Mouse (Mus musculus) hindbrain, embryonic 12.5 days (tissue): Measurements from ENCODE around the gene Cby1. TPM values are rescaled to one million over a fixed set of nuclear protein-coding genes. Genes with fewer than 3 reads are reported as not detected.

Source experiments
- ATAC-seq: fragments of 200-750 bp; cut with Nextera tagmentation; 2 replicates; pipeline ENCODE4 v1.8.0; 2017; ENCODE audit warnings: moderate TSS enrichment; ENCODE audit not compliant: low FRiP score
- H3K27ac ChIP-seq: fragments of 300-500 bp; sonication (generic); 2 replicates; pipeline ENCODE4 v1.5.1; 2016; ENCODE audit warnings: mild to moderate bottlenecking
- H3K27me3 ChIP-seq: fragments of 300-500 bp; sonication (generic); 2 replicates; pipeline ENCODE4 v1.6.1; 2016; ENCODE audit warnings: mild to moderate bottlenecking
- H3K36me3 ChIP-seq: fragments of 300-500 bp; sonication (generic); 2 replicates; pipeline ENCODE4 v1.6.1; 2016; ENCODE audit warnings: mild to moderate bottlenecking
- H3K4me1 ChIP-seq: fragments of 300-500 bp; sonication (generic); 2 replicates; pipeline ENCODE4 v1.6.1; 2016
- H3K4me2 ChIP-seq: fragments of 300-500 bp; sonication (generic); replicated peaks from 2 replicates; pipeline ENCODE4 v1.6.1; 2016; ENCODE audit warnings: mild to moderate bottlenecking
- H3K4me3 ChIP-seq: fragments of 300-500 bp; sonication (generic); 2 replicates; pipeline ENCODE4 v1.5.1; 2016; ENCODE audit warnings: mild to moderate bottlenecking
- H3K9ac ChIP-seq: fragments of 300-500 bp; sonication (generic); 2 replicates; pipeline ENCODE4 v1.6.1; 2016; ENCODE audit warnings: mild to moderate bottlenecking, moderate library complexity
- H3K9me3 ChIP-seq: fragments of 300-500 bp; sonication (generic); replicated peaks from 2 replicates; pipeline ENCODE4 v1.6.1; 2016; ENCODE audit warnings: mild to moderate bottlenecking
- WGBS: fragments of 180-500 bp; shearing (Covaris S2); methylation state at CpG from one replicate; pipeline ENCODE4 v1.1.7; 2016; 5-methylcytosine and 5-hydroxymethylcytosine counted together
- polyA plus RNA-seq: library from polyadenylated mRNA; unstranded; fragments of >200 nt; fragmentation: Nextera tagmentation; extraction: Ambion mirVana; gene quantifications from 2 replicates; pipeline ENCODE4 v1.2.1, GENCODE M21; 2016

Cby1 gene
- polyA plus RNA-seq, 1 experiment from 2014 or later, result 69.0 TPM

DNA sequence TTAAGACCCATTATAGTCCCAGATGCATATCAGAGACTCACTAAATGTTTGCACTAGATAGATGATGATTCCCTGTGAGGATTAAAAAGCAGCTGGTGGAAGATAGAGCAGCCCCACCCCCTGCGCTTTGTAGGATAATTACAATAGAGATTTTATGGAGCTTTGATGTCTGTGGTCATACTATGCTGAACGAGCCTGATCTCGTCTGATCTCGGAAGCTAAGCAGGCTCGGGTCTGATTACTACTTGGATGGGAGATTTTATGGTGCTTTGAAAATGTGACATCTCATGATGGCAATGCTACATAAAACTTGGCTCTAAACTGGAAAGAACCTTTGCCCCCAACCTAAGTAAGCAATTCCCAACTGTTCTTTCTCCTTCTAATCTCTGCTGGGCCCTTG, 33.3 kb downstream of the Cby1 start:
- H3K4me1 ChIP-seq, result peaks cover 46% of the 10 kb centered on the region
- no peak overlapping the region for H3K4me3 ChIP-seq
- no peak for ATAC-seq
- H3K9ac ChIP-seq, result no peak overlapping the region
- 0 out of 2 replicates have a peak, but pooled peaks cover 7% of the 10 kb centered on the region for H3K36me3 ChIP-seq
- H3K9me3 ChIP-seq, result no peaks in the 10 kb centered on the region
- no peaks in the 10 kb centered on the region for H3K27me3 ChIP-seq
- no peak overlapping the region for H3K27ac ChIP-seq
- 88% methylated on average over 5 of the region's 5 CpGs for WGBS
- H3K4me2 ChIP-seq, result peak overlapping the region; percentile 90

GRCm38 (mm10) chr15:79693740-79694139, 34.7 kb downstream of the Cby1 start:
- peaks cover 46% of the 10 kb centered on the region for H3K4me1 ChIP-seq
- no peak overlapping the region for H3K27ac ChIP-seq
- H3K9me3 ChIP-seq, result no peaks in the 10 kb centered on the region
- H3K27me3 ChIP-seq, result no peaks in the 10 kb centered on the region
- 0 out of 2 replicates have a peak, but pooled peaks cover 7% of the 10 kb centered on the region for H3K36me3 ChIP-seq
- no peak overlapping the region for H3K4me3 ChIP-seq
- 0 out of 2 replicates have a peak overlapping the region, but pooled peaks have one; percentile 14 for H3K9ac ChIP-seq
- ATAC-seq, result no peak
- H3K4me2 ChIP-seq, result 0 out of 2 replicates have a peak overlapping the region, but pooled peaks have one; percentile 22
- 92% methylated on average over 11 of the region's 11 CpGs for WGBS

DNA sequence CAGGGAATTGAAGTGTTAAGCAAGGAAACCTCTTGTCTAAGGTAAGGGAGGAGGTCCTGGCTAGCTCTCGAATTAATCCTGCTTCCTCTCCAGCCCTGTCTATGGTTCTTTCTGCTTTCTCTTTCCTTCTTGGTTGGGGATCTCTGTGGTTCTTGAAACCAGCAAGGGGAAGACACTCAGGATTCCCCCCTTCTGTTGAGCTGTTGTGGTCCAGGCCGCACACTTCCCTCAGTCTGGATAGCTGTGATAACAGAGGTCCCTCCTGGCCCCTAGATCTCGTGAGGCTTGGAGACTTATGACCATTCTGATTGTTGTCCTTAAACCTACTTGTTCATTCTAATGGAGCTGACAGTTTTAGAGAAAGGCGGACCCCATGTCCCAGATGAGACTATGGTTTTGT, 35.5 kb downstream of the Cby1 start:
- no peaks in the 10 kb centered on the region for H3K9me3 ChIP-seq
- no peak overlapping the region for H3K4me3 ChIP-seq
- no peaks in the 10 kb centered on the region for H3K27me3 ChIP-seq
- peaks cover 43% of the 10 kb centered on the region for H3K4me1 ChIP-seq
- no peak overlapping the region for H3K9ac ChIP-seq
- ATAC-seq, result no peak
- H3K36me3 ChIP-seq, result 0 out of 2 replicates have a peak, but pooled peaks cover 12% of the 10 kb centered on the region
- WGBS, result 94% methylated on average over 4 of the region's 4 CpGs
- no peak overlapping the region for H3K27ac ChIP-seq
- H3K4me2 ChIP-seq, result no peak overlapping the region

DNA sequence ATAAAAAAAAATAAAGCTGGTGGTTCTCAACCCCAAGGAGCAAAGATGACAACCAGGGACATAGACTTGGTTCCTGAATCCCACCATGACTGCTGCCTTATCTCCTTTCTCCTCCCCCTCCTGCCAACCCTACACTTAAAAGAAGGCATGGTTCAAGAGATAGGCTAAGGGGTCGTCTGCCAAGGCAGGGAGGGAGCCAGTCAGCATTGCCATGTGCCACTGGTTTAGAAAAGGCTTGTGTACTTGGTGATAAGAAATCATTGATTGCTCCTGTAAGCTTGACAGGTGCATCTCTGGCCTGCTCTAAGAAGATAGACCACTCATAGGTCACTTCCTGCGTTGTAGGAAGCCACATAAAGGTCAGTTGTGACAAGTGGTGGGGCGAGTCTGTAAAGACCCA, 36.5 kb downstream of the Cby1 start:
- Histone ChIP-seq H3K9me3 (no peaks in the 10 kb centered on the region), H3K27me3 (no peaks in the 10 kb centered on the region), H3K4me1 (peaks cover 37% of the 10 kb centered on the region), H3K27ac (no peak overlapping the region), H3K9ac (no peak overlapping the region), H3K4me3 (no peak overlapping the region), H3K36me3 (0 out of 2 replicates have a peak, but pooled peaks cover 14% of the 10 kb centered on the region), H3K4me2 (no peak overlapping the region)
- ATAC-seq, result no peak
- 82% methylated on average over 3 of the region's 3 CpGs for WGBS

DNA sequence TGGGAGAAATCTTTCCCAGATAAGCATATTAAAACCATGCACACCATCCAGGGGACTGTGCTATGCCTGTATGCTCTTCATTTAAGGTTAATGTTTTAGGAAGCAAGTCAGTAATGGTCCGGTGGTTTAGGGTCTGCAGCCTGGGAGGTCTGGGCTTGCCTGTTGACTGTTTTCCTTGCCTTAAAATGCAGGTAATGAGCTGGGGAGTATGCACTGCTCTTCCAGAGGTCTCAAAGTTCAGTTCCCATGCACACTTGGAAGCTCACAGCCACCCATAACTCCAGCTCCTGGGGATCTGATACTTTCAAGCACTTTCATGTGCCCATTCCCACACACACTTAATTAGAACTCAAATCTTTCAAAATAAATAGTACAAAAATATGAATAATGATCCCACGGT, 37.5 kb downstream of the Cby1 start:
- Histone ChIP-seq H3K27ac (peak overlapping the region; percentile 25; the same call in 1 of the 2 replicates), H3K9me3 (no peaks in the 10 kb centered on the region), H3K27me3 (no peaks in the 10 kb centered on the region), H3K4me2 (no peak overlapping the region), H3K4me1 (peaks cover 35% of the 10 kb centered on the region), H3K36me3 (0 out of 2 replicates have a peak, but pooled peaks cover 14% of the 10 kb centered on the region), H3K4me3 (no peak overlapping the region), H3K9ac (no peak overlapping the region)
- WGBS, result 96% methylated on average over 2 of the region's 2 CpGs
- no peak for ATAC-seq

DNA sequence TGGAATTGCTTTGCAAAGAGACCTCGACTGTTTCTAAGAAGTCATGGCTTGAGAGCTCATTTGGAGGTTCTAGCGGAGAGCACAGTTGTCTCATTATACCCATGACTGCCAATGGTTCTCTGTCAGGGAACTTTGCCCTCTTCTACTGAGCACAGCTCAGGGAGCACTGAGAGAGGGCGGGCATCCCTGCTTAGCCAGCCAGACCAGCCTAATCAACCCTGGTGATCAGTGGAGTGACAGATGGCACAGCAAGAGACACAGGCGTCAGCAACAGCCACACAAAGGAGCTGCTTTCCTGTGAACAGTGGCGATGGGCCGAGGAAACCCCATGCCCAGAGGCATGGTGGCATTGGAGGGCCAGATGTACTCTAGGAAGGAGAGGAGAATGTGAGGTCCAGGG, 38.0 kb downstream of the Cby1 start:
- Histone ChIP-seq H3K9me3 (no peaks in the 10 kb centered on the region), H3K9ac (no peak overlapping the region), H3K4me2 (no peak overlapping the region), H3K27ac (peak overlapping the region; percentile 25), H3K27me3 (no peaks in the 10 kb centered on the region), H3K36me3 (0 out of 2 replicates have a peak, but pooled peaks cover 14% of the 10 kb centered on the region), H3K4me3 (no peak overlapping the region), H3K4me1 (peaks cover 30% of the 10 kb centered on the region)
- WGBS, result 69% methylated on average over 6 of the region's 6 CpGs
- ATAC-seq, result no peak

- peaks cover 24% of the 10 kb centered on the region for H3K4me1 ChIP-seq
- no peaks in the 10 kb centered on the region for H3K27me3 ChIP-seq
- no peak overlapping the region for H3K4me2 ChIP-seq
- no peak overlapping the region for H3K9ac ChIP-seq
- peak overlapping the region; percentile 25 for H3K27ac ChIP-seq
- 80% methylated on average over 9 of the region's 9 CpGs for WGBS
- H3K9me3 ChIP-seq, result no peaks in the 10 kb centered on the region
- 0 out of 2 replicates have a peak, but pooled peaks cover 14% of the 10 kb centered on the region for H3K36me3 ChIP-seq
- ATAC-seq, result no peak
- H3K4me3 ChIP-seq, result no peak overlapping the region
These were observed 38.7 kb downstream of the Cby1 start for GRCm38 (mm10) chr15:79697558-79698187.

GRCm38 (mm10) chr15:79706603-79707214, 47.7 kb downstream of the Cby1 start:
- no peaks in the 10 kb centered on the region for H3K27me3 ChIP-seq
- peaks cover 56% of the 10 kb centered on the region for H3K36me3 ChIP-seq
- no peaks in the 10 kb centered on the region for H3K4me1 ChIP-seq

GRCm38 (mm10) chr15:79708229-79708822, 49.3 kb downstream of the Cby1 start:
- Histone ChIP-seq H3K4me3 (no peak overlapping the region), H3K27ac (no peak overlapping the region), H3K27me3 (no peaks in the 10 kb centered on the region), H3K4me1 (no peaks in the 10 kb centered on the region), H3K4me2 (no peak overlapping the region), H3K36me3 (peaks cover 72% of the 10 kb centered on the region), H3K9ac (no peak overlapping the region), H3K9me3 (no peaks in the 10 kb centered on the region)
- no peak for ATAC-seq
- 88% methylated on average over 5 of the region's 5 CpGs for WGBS

More at GRCm38 (mm10) chr15:79706603-79707214, 47.7 kb downstream of the Cby1 start:
- H3K9me3 ChIP-seq, result no peaks in the 10 kb centered on the region
- H3K9ac ChIP-seq, result no peak overlapping the region
- no peak for ATAC-seq
- H3K27ac ChIP-seq, result no peak overlapping the region
- H3K4me2 ChIP-seq, result no peak overlapping the region
- H3K4me3 ChIP-seq, result no peak overlapping the region
- 91% methylated on average over 17 of the region's 17 CpGs for WGBS

GRCm38 (mm10) chr15:79715646-79716045, 56.6 kb downstream of the Cby1 start:
- H3K27me3 ChIP-seq, result no peaks in the 10 kb centered on the region
- H3K36me3 ChIP-seq, result peaks cover 100% of the 10 kb centered on the region
- H3K4me3 ChIP-seq, result no peak overlapping the region
- H3K4me2 ChIP-seq, result no peak overlapping the region
- WGBS, result 96% methylated on average over 7 of the region's 7 CpGs
- no peak overlapping the region for H3K27ac ChIP-seq
- ATAC-seq, result no peak
- no peak overlapping the region for H3K9ac ChIP-seq
- H3K9me3 ChIP-seq, result no peaks in the 10 kb centered on the region
- H3K4me1 ChIP-seq, result no peaks in the 10 kb centered on the region

DNA sequence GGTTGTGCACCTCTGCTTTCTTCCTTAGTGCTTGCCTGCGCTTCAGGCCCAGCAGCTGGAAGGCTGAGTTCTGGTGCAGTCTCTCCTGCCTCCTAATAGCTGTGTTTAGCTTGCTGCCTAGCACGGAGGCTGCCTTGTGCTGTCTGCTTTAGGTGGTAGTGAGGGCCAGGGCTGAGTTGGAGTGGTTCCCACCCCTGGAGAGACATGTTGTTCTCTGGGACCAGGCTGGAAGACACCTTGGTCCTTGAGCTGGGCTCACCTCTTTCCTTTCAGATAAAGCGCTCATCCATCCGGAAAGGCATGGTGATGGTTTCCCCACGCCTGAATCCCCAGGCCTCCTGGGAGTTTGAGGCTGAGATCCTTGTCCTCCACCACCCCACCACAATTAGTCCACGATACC, 57.7 kb downstream of the Cby1 start:
- H3K4me3 ChIP-seq, result no peak overlapping the region
- H3K36me3 ChIP-seq, result peaks cover 98% of the 10 kb centered on the region
- H3K27ac ChIP-seq, result no peak overlapping the region
- no peak overlapping the region for H3K4me2 ChIP-seq
- no peak for ATAC-seq
- H3K27me3 ChIP-seq, result no peaks in the 10 kb centered on the region
- no peaks in the 10 kb centered on the region for H3K4me1 ChIP-seq
- 90% methylated on average over 6 of the region's 6 CpGs for WGBS
- H3K9me3 ChIP-seq, result no peaks in the 10 kb centered on the region
- H3K9ac ChIP-seq, result no peak overlapping the region
